ENCODE assay signal across 17 mouse cellular contexts in the genomic region with DNA sequence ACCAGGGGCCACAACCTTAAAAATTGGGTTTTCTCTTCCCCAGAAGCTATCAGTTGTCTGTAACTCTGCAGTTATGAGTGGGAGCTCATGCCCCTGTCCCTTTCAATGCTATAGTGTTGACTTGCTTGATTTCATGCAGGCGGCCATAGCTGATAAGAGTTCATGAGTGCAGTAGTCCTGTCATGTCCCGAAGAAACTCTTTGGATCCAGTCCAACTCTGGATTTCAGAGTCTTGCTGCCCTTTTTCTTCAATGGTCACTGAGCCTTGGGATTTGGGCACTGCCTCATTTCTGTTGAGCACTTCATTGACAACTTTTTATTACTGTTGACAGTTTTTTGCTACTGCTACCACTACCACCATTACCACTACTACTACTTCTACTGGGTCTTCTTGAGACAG. TPM values are rescaled to one million over a fixed set of nuclear protein-coding genes. Genes with fewer than 3 reads are reported as not detected.
"Had no signal": no experiment of that assay in that cellular context is flagged by ENCODE, and none has a peak within 500 bp of the region (broad histone marks: within the 10 kb centered on the region; RNA-seq: fewer than 3 reads in every experiment).

No protein-coding gene starts in this region.

- H3K27me3 ChIP-seq: midbrain, embryonic 12.5 days; neural tube, embryonic 12.5 days had no signal

- H3K9ac ChIP-seq: midbrain, embryonic 12.5 days; neural tube, embryonic 12.5 days had no signal

- ATAC-seq: inflammation-experienced regulatory T-cells, adult 6 months; intestine, postnatal 0 days; lung, postnatal 0 days had no signal

- H3K27ac ChIP-seq: left cerebral cortex, adult 2 months; limb, embryonic 10.5 days; midbrain, embryonic 12.5 days; neural tube, embryonic 12.5 days had no signal

- H3K4me2 ChIP-seq: midbrain, embryonic 12.5 days; neural tube, embryonic 12.5 days had no signal

- DNase-seq: kidney, adult 8-10 months; kidney, postnatal 25 days; lung, adult 18-20 months; lung, postnatal 4 days; right cerebral cortex, postnatal 4 days; spleen, adult 18-20 months; thymus, adult 18-20 months; thymus, postnatal 25 days had no signal

- H3K4me1 ChIP-seq: neural tube, embryonic 12.5 days had no signal

- H3K9me3 ChIP-seq: limb, embryonic 10.5 days; midbrain, embryonic 12.5 days; neural tube, embryonic 12.5 days had no signal

- H3K4me3 ChIP-seq: limb, embryonic 10.5 days; midbrain, embryonic 12.5 days; neural tube, embryonic 12.5 days had no signal

RNA-seq across cellular contexts. Expression of a gene that starts 7.0 kb away (rescaled TPM):
- total RNA-seq: megakaryocyte, adult 5-6 weeks; neutrophil, adult 5-6 weeks had no signal
